Mouse (Mus musculus) midbrain, embryonic 10.5 days (tissue): ENCODE measurements around the gene Dhdds. TPM values are rescaled to one million over a fixed set of nuclear protein-coding genes. Genes with fewer than 3 reads are reported as not detected.
"Not testable (repeated sequence)": the region's sequence is repeated elsewhere in the genome, so short reads cannot be mapped to it uniquely, and the experiment has no call there.

ENCODE experiments used
- DNase-seq: peaks from one replicate; pipeline ENCODE4 v3.0.0-alpha.2; 2017; ENCODE audit warnings: low spot score
- H3K27ac ChIP-seq: fragments of 300-500 bp; sonication (generic); replicated peaks from 2 replicates; pipeline ENCODE4 v1.5.1; 2016; ENCODE audit warnings: mild to moderate bottlenecking
- H3K27me3 ChIP-seq: fragments of 300-500 bp; sonication (generic); 2 replicates; pipeline ENCODE4 v1.6.1; 2016; ENCODE audit warnings: low read depth, mild to moderate bottlenecking; ENCODE audit not compliant: poor library complexity, severe bottlenecking
- H3K36me3 ChIP-seq: fragments of 300-500 bp; sonication (generic); 2 replicates; pipeline ENCODE4 v1.6.1; 2016; ENCODE audit warnings: mild to moderate bottlenecking, moderate library complexity
- H3K4me1 ChIP-seq: fragments of 300-500 bp; sonication (generic); 2 replicates; pipeline ENCODE4 v1.6.1; 2016
- H3K4me3 ChIP-seq: fragments of 300-500 bp; sonication (generic); 2 replicates; pipeline ENCODE4 v1.5.1; 2016; ENCODE audit warnings: mild to moderate bottlenecking, moderate library complexity
- H3K9me3 ChIP-seq: fragments of 300-500 bp; sonication (generic); replicated peaks from 2 replicates; pipeline ENCODE4 v1.6.1; 2016; ENCODE audit warnings: mild to moderate bottlenecking
- WGBS: fragments of 180-500 bp; shearing (Covaris S2); methylation state at CpG from one replicate; pipeline ENCODE4 v1.1.7; 2016; 5-methylcytosine and 5-hydroxymethylcytosine counted together
- polyA plus RNA-seq: library from polyadenylated mRNA; unstranded; fragments of >200 nt; fragmentation: Nextera tagmentation; extraction: Ambion mirVana; gene quantifications from 2 replicates; pipeline ENCODE4 v1.2.1, GENCODE M21; 2016

Gene Dhdds
- polyA plus RNA-seq, 1 experiment from 2014 or later = 41.4 TPM

GRCm38 (mm10) chr4:133991087-133991660 lies 9.5 kb downstream of the Dhdds start:
- H3K9me3 ChIP-seq = no peaks in the 10 kb centered on the region
- whole genome bisulfite sequencing = 92% methylated on average over 13 of the region's 13 CpGs
- H3K36me3 ChIP-seq = peaks cover 98% of the 10 kb centered on the region
- H3K4me3 ChIP-seq = no peak overlapping the region
- no peaks in the 10 kb centered on the region for H3K27me3 ChIP-seq
- no peak for DNase-seq
- no peak overlapping the region for H3K27ac ChIP-seq
- no peaks in the 10 kb centered on the region for H3K4me1 ChIP-seq

GRCm38 (mm10) chr4:133990035-133990434 lies 10.7 kb downstream of the Dhdds start:
- whole genome bisulfite sequencing = 69% methylated on average over 4 of the region's 4 CpGs
- Histone ChIP-seq H3K36me3 (peaks cover 95% of the 10 kb centered on the region), H3K9me3 (no peaks in the 10 kb centered on the region), H3K27me3 (no peaks in the 10 kb centered on the region), H3K4me3 (no peak overlapping the region), H3K4me1 (no peaks in the 10 kb centered on the region), H3K27ac (no peak overlapping the region)
- DNase-seq = no peak

- not testable (repeated sequence) for H3K4me3 ChIP-seq, DNase-seq, H3K9me3 ChIP-seq, H3K4me1 ChIP-seq, H3K27ac ChIP-seq, H3K27me3 ChIP-seq
- 94% methylated on average over 8 of the region's 8 CpGs for WGBS
- peaks cover 84% of the 10 kb centered on the region for H3K36me3 ChIP-seq
Measured at GRCm38 (mm10) chr4:133988289-133988688, 12.4 kb downstream of the Dhdds start.

- Histone ChIP-seq H3K9me3 (no peaks in the 10 kb centered on the region), H3K4me1 (no peaks in the 10 kb centered on the region), H3K27me3 (no peaks in the 10 kb centered on the region), H3K36me3 (peaks cover 84% of the 10 kb centered on the region), H3K27ac (no peak overlapping the region), H3K4me3 (no peak overlapping the region)
- WGBS = 90% methylated on average over 13 of the region's 13 CpGs
- no peak for DNase-seq
Measured at GRCm38 (mm10) chr4:133982936-133983335, 17.8 kb downstream of the Dhdds start.

GRCm38 (mm10) chr4:133980496-133980895 lies 20.2 kb downstream of the Dhdds start:
- DNase-seq = no peak
- peaks cover 81% of the 10 kb centered on the region for H3K36me3 ChIP-seq
- no peak overlapping the region for H3K4me3 ChIP-seq

GRCm38 (mm10) chr4:133978021-133978711 lies 22.6 kb downstream of the Dhdds start:
- WGBS = 94% methylated on average over 10 of the region's 10 CpGs
- H3K36me3 ChIP-seq = peaks cover 91% of the 10 kb centered on the region
- no peak for DNase-seq

More at GRCm38 (mm10) chr4:133980496-133980895, 20.2 kb downstream of the Dhdds start:
- Histone ChIP-seq H3K9me3 (no peaks in the 10 kb centered on the region), H3K4me1 (no peaks in the 10 kb centered on the region), H3K27ac (no peak overlapping the region), H3K27me3 (no peaks in the 10 kb centered on the region)
- WGBS = 90% methylated on average over 5 of the region's 5 CpGs

GRCm38 (mm10) chr4:133971741-133972140 lies 29.0 kb downstream of the Dhdds start:
- peaks cover 58% of the 10 kb centered on the region for H3K36me3 ChIP-seq
- no peaks in the 10 kb centered on the region for H3K9me3 ChIP-seq
- H3K4me1 ChIP-seq = peaks cover 41% of the 10 kb centered on the region
- no peaks in the 10 kb centered on the region for H3K27me3 ChIP-seq
- whole genome bisulfite sequencing = 78% methylated on average over 8 of the region's 8 CpGs
- no peak overlapping the region for H3K4me3 ChIP-seq
- H3K27ac ChIP-seq = peak overlapping the region; percentile 46; the same call in 1 of the 2 replicates
- no peak for DNase-seq

More at GRCm38 (mm10) chr4:133978021-133978711, 22.6 kb downstream of the Dhdds start:
- H3K27ac ChIP-seq = no peak overlapping the region
- H3K9me3 ChIP-seq = no peaks in the 10 kb centered on the region
- no peak overlapping the region for H3K4me3 ChIP-seq
- no peaks in the 10 kb centered on the region for H3K4me1 ChIP-seq
- no peaks in the 10 kb centered on the region for H3K27me3 ChIP-seq

GRCm38 (mm10) chr4:133970876-133971275 lies 29.8 kb downstream of the Dhdds start:
- 80% methylated on average over 13 of the region's 13 CpGs for WGBS
- Histone ChIP-seq H3K9me3 (no peaks in the 10 kb centered on the region), H3K4me1 (peaks cover 50% of the 10 kb centered on the region), H3K36me3 (peaks cover 58% of the 10 kb centered on the region), H3K27me3 (no peaks in the 10 kb centered on the region), H3K27ac (peak overlapping the region; percentile 100), H3K4me3 (no peak overlapping the region)
- DNase-seq = no peak

- Histone ChIP-seq H3K4me3 (peak overlapping the region; percentile 86), H3K9me3 (no peaks in the 10 kb centered on the region), H3K27ac (peak overlapping the region; percentile 100), H3K4me1 (peaks cover 55% of the 10 kb centered on the region), H3K36me3 (peaks cover 60% of the 10 kb centered on the region), H3K27me3 (no peaks in the 10 kb centered on the region)
- 12% methylated on average over 4 of the region's 4 CpGs for WGBS
- DNase-seq = peak; percentile 46
Measured at GRCm38 (mm10) chr4:133970196-133970595, 30.5 kb downstream of the Dhdds start.

- Histone ChIP-seq H3K27me3 (no peaks in the 10 kb centered on the region), H3K4me1 (peaks cover 55% of the 10 kb centered on the region), H3K27ac (peak overlapping the region; percentile 100), H3K36me3 (peaks cover 55% of the 10 kb centered on the region), H3K4me3 (peak overlapping the region; percentile 86), H3K9me3 (no peaks in the 10 kb centered on the region)
- DNase-seq = no peak
- 63% methylated on average over 8 of the region's 8 CpGs for WGBS
Measured at GRCm38 (mm10) chr4:133969114-133969770, 31.5 kb downstream of the Dhdds start.

GRCm38 (mm10) chr4:133968150-133968921 lies 32.4 kb downstream of the Dhdds start, which contains the start of gene Hmgn2:
TSS of gene Hmgn2 (minus strand) at chr4:133968650.
- peak within 1 kb of the TSS; percentile 86 for H3K4me3 ChIP-seq
- peaks cover 59% of the 10 kb centered on the region for H3K36me3 ChIP-seq
- H3K4me1 ChIP-seq = peaks cover 55% of the 10 kb centered on the region
- H3K27me3 ChIP-seq = no peaks in the 10 kb centered on the region
- peak; percentile 75 for DNase-seq
- H3K27ac ChIP-seq = peak within 1 kb of the TSS; percentile 100
- under 1% methylated on average over 42 of the region's 42 CpGs for WGBS
- H3K9me3 ChIP-seq = no peaks in the 10 kb centered on the region

- Histone ChIP-seq H3K27ac (peak overlapping the region; percentile 100), H3K36me3 (peaks cover 59% of the 10 kb centered on the region), H3K27me3 (no peaks in the 10 kb centered on the region), H3K4me3 (peak overlapping the region; percentile 86), H3K9me3 (no peaks in the 10 kb centered on the region), H3K4me1 (peaks cover 55% of the 10 kb centered on the region)
- under 1% methylated on average over 29 of the region's 29 CpGs for WGBS
- DNase-seq = peak; percentile 97
Measured at GRCm38 (mm10) chr4:133967866-133968149, 32.9 kb downstream of the Dhdds start.
